24 mouse cellular contexts compared by ENCODE assay signal in genomic region chr14:104611467-104611866, GRCm38 (mm10).
DNase-seq lines count a peak whose midpoint lies in the region; ATAC-seq and TF ChIP-seq lines count a peak whose summit lies in the region.
"Had no signal": no experiment of that assay in that cellular context is flagged by ENCODE, and none has a peak within 500 bp of the region (broad histone marks: within the 10 kb centered on the region; RNA-seq: fewer than 3 reads in every experiment).

No protein-coding gene starts in this region.

- TF ChIP-seq CTCF in forebrain, postnatal 0 days (IDR thresholded peaks at IDR 0.05; ENCODE audit: low read depth): no peak

- H3K36me3 ChIP-seq in forebrain, embryonic 15.5 days: no peaks in the 10 kb centered on the region
- H3K36me3 ChIP-seq in forebrain, postnatal 0 days (ENCODE audit: insufficient read depth): no peaks in the 10 kb centered on the region
- H3K36me3 ChIP-seq in hindbrain, embryonic 15.5 days: no peaks in the 10 kb centered on the region
- no peaks in the 10 kb centered on the region for H3K36me3 ChIP-seq in hindbrain, embryonic 11.5 days (ENCODE audit: control insufficient read depth, insufficient read depth, low read length)
- H3K36me3 ChIP-seq: embryonic facial prominence, embryonic 12.5 days; G1E; heart, embryonic 10.5 days had no signal

- H3K9me3 ChIP-seq in forebrain, embryonic 15.5 days: no peaks in the 10 kb centered on the region
- no peaks in the 10 kb centered on the region for H3K9me3 ChIP-seq in forebrain, postnatal 0 days (ENCODE audit: low read length)
- no peaks in the 10 kb centered on the region for H3K9me3 ChIP-seq in hindbrain, embryonic 15.5 days
- no peaks in the 10 kb centered on the region for H3K9me3 ChIP-seq in hindbrain, embryonic 11.5 days (ENCODE audit: control insufficient read depth, low read length)
- H3K9me3 ChIP-seq: embryonic facial prominence, embryonic 12.5 days; heart, embryonic 10.5 days had no signal

- no peaks in the 10 kb centered on the region for H3K27me3 ChIP-seq in forebrain, embryonic 15.5 days
- H3K27me3 ChIP-seq in forebrain, postnatal 0 days (ENCODE audit: insufficient read depth, low read length): no peaks in the 10 kb centered on the region
- no peaks in the 10 kb centered on the region for H3K27me3 ChIP-seq in hindbrain, embryonic 15.5 days
- H3K27me3 ChIP-seq in hindbrain, embryonic 11.5 days (ENCODE audit: control insufficient read depth, insufficient read depth, low read length): no peaks in the 10 kb centered on the region
- H3K27me3 ChIP-seq: embryonic facial prominence, embryonic 12.5 days had no signal

- peak; percentile 73 for ATAC-seq in forebrain, embryonic 15.5 days (replicated peaks)
- ATAC-seq in forebrain, postnatal 0 days: no peak
- ATAC-seq in hindbrain, embryonic 15.5 days (ENCODE audit: low FRiP score, low read depth): 0 out of 2 replicates have a peak, but pooled peaks have one; percentile 45
- ATAC-seq in hindbrain, embryonic 11.5 days (ENCODE audit: low FRiP score): no peak
- ATAC-seq: CD4-positive, CD25-positive, alpha-beta regulatory T cell, adult 4 months; inflammation-experienced regulatory T-cells, adult 6 months; intestine, postnatal 0 days had no signal

- no peak overlapping the region for H3K9ac ChIP-seq in forebrain, embryonic 15.5 days (replicated peaks)
- no peak overlapping the region for H3K9ac ChIP-seq in forebrain, postnatal 0 days
- no peak overlapping the region for H3K9ac ChIP-seq in hindbrain, embryonic 15.5 days
- no peak overlapping the region for H3K9ac ChIP-seq in hindbrain, embryonic 11.5 days (ENCODE audit: low read depth, low read length)
- H3K9ac ChIP-seq: embryonic facial prominence, embryonic 12.5 days had no signal

- no peak overlapping the region for H3K27ac ChIP-seq in forebrain, embryonic 15.5 days (replicated peaks)
- no peak overlapping the region for H3K27ac ChIP-seq in forebrain, postnatal 0 days (ENCODE audit: low read depth, low read length)
- H3K27ac ChIP-seq in hindbrain, embryonic 15.5 days (replicated peaks): no peak overlapping the region
- H3K27ac ChIP-seq in hindbrain, embryonic 11.5 days (ENCODE audit: low read depth, low read length): no peak overlapping the region
- H3K27ac ChIP-seq: embryonic facial prominence, embryonic 12.5 days; heart, embryonic 10.5 days had no signal

- H3K4me1 ChIP-seq in forebrain, embryonic 15.5 days: no peaks in the 10 kb centered on the region
- H3K4me1 ChIP-seq in forebrain, postnatal 0 days (ENCODE audit: insufficient read depth): no peaks in the 10 kb centered on the region
- no peaks in the 10 kb centered on the region for H3K4me1 ChIP-seq in hindbrain, embryonic 15.5 days (replicated peaks)
- no peaks in the 10 kb centered on the region for H3K4me1 ChIP-seq in hindbrain, embryonic 11.5 days (replicated peaks; ENCODE audit: control insufficient read depth, insufficient read depth, low read length)
- H3K4me1 ChIP-seq: embryonic facial prominence, embryonic 12.5 days; heart, embryonic 10.5 days had no signal

- no peak overlapping the region for H3K4me3 ChIP-seq in forebrain, embryonic 15.5 days
- no peak overlapping the region for H3K4me3 ChIP-seq in forebrain, postnatal 0 days (ENCODE audit: low read depth, low read length)
- no peak overlapping the region for H3K4me3 ChIP-seq in hindbrain, embryonic 15.5 days
- no peak overlapping the region for H3K4me3 ChIP-seq in hindbrain, embryonic 11.5 days (ENCODE audit: low read depth, low read length)
- H3K4me3 ChIP-seq: embryonic facial prominence, embryonic 12.5 days; heart, embryonic 10.5 days had no signal

- DNase-seq in cerebellum, postnatal 10 days: peak; percentile 16 to 17
- no peak for DNase-seq in cerebellum, postnatal 4 days (ENCODE audit: low spot score in 2 of 2)
- DNase-seq in forebrain, postnatal 0 days: no peak
- DNase-seq in hindbrain, embryonic 11.5 days (ENCODE audit: low spot score): no peak
- peak; percentile 20 for DNase-seq in retina, embryonic 14.5 days (ENCODE audit: low spot score)
- DNase-seq in adrenal gland, adult 2 months: no peak
- DNase-seq: adrenal gland, postnatal 14 days; B cell, adult 2 months; cerebellum, adult 18-20 months; cerebellum, adult 9-11 months; embryo, embryonic 11 days; gastrocnemius, postnatal 10 days; heart, adult 18-20 months; heart, postnatal 10 days; heart, postnatal 4 days; kidney, adult 8-10 months had no signal

- WGBS in forebrain, embryonic 15.5 days: 67% methylated on average over 3 of the region's 3 CpGs
- 65% methylated on average over 3 of the region's 3 CpGs for WGBS in forebrain, postnatal 0 days
- 72% methylated on average over 3 of the region's 3 CpGs for WGBS in hindbrain, embryonic 15.5 days
- WGBS in hindbrain, embryonic 11.5 days: 77% methylated on average over 3 of the region's 3 CpGs

- H3K4me2 ChIP-seq in forebrain, embryonic 15.5 days (replicated peaks): no peak overlapping the region
- H3K4me2 ChIP-seq in forebrain, postnatal 0 days (ENCODE audit: low read depth): no peak overlapping the region
- H3K4me2 ChIP-seq in hindbrain, embryonic 15.5 days: no peak overlapping the region
- no peak overlapping the region for H3K4me2 ChIP-seq in hindbrain, embryonic 11.5 days (replicated peaks; ENCODE audit: low read depth, low read length)
- H3K4me2 ChIP-seq: embryonic facial prominence, embryonic 12.5 days had no signal

Comparison
In these comparisons a context has a peak if more than half of its experiments do, and no peak if none do; other contexts are left out.
1. DNase-seq: peak in cerebellum, postnatal 10 days (2 of 2) and retina, embryonic 14.5 days (single experiment); none in cerebellum, postnatal 4 days (0 of 2), forebrain, postnatal 0 days (single experiment), hindbrain, embryonic 11.5 days (single experiment) and adrenal gland, adult 2 months (single experiment).
2. ATAC-seq: peak in forebrain, embryonic 15.5 days (single experiment) and hindbrain, embryonic 15.5 days (single experiment); none in forebrain, postnatal 0 days (single experiment) and hindbrain, embryonic 11.5 days (single experiment).